In genomic region chr9:64701651-64702050, GRCm38 (mm10) we compare ENCODE assay signal across 11 mouse cellular contexts. TPM values are rescaled to one million over a fixed set of nuclear protein-coding genes. Genes with fewer than 3 reads are reported as not detected.
DNase-seq lines count a peak whose midpoint lies in the region; ATAC-seq and TF ChIP-seq lines count a peak whose summit lies in the region.
"Had no signal": no experiment of that assay in that cellular context is flagged by ENCODE, and none has a peak within 500 bp of the region (broad histone marks: within the 10 kb centered on the region; RNA-seq: fewer than 3 reads in every experiment).

No protein-coding gene starts in this region.

- 59% methylated on average over 1 of the region's 1 CpGs for WGBS in heart, embryonic 12.5 days
- WGBS in heart, postnatal 0 days, result 26% methylated on average over 1 of the region's 1 CpGs
- 56% methylated on average over 1 of the region's 1 CpGs for WGBS in stomach, postnatal 0 days

- H3K4me1 ChIP-seq in heart, embryonic 12.5 days (replicated peaks), result peaks cover 29% of the 10 kb centered on the region
- H3K4me1 ChIP-seq in heart, postnatal 0 days (ENCODE audit: control insufficient read depth, insufficient read depth), result peaks cover 12% of the 10 kb centered on the region; the same call in 1 of the 2 replicates
- peaks cover 2% of the 10 kb centered on the region; the same call in 1 of the 2 replicates for H3K4me1 ChIP-seq in stomach, postnatal 0 days (replicated peaks; ENCODE audit: control insufficient read depth, insufficient read depth)
- H3K4me1 ChIP-seq: hindbrain, embryonic 10.5 days had no signal

- peak overlapping the region; percentile 31; the same call in 1 of the 2 replicates for H3K27ac ChIP-seq in heart, embryonic 12.5 days (ENCODE audit: poor library complexity, severe bottlenecking)
- H3K27ac ChIP-seq in heart, postnatal 0 days (ENCODE audit: low read depth), result peak overlapping the region; percentile 35; the same call in 1 of the 2 replicates
- H3K27ac ChIP-seq in stomach, postnatal 0 days (replicated peaks), result peak overlapping the region; percentile 49; the same call in 1 of the 2 replicates
- H3K27ac ChIP-seq: hindbrain, embryonic 10.5 days had no signal

- no peak for TF ChIP-seq EP300 in heart, postnatal 0 days (IDR thresholded peaks at IDR 0.05; ENCODE audit: low read depth)
- no peak for TF ChIP-seq EP300 in stomach, postnatal 0 days (optimal IDR thresholded peaks at IDR 0.05)

- no peaks in the 10 kb centered on the region for H3K27me3 ChIP-seq in heart, embryonic 12.5 days (replicated peaks)
- H3K27me3 ChIP-seq in heart, postnatal 0 days (ENCODE audit: control insufficient read depth, insufficient read depth, low read length), result no peaks in the 10 kb centered on the region
- no peaks in the 10 kb centered on the region for H3K27me3 ChIP-seq in stomach, postnatal 0 days (ENCODE audit: control insufficient read depth, insufficient read depth, low read length)

- no peak overlapping the region for H3K4me3 ChIP-seq in heart, embryonic 12.5 days
- H3K4me3 ChIP-seq in heart, postnatal 0 days (ENCODE audit: low read depth, low read length), result no peak overlapping the region
- H3K4me3 ChIP-seq in stomach, postnatal 0 days (ENCODE audit: low read depth, low read length), result no peak overlapping the region
- H3K4me3 ChIP-seq: hindbrain, embryonic 10.5 days had no signal

- no peak overlapping the region for H3K4me2 ChIP-seq in heart, embryonic 12.5 days
- H3K4me2 ChIP-seq in heart, postnatal 0 days (ENCODE audit: low read depth, low read length), result no peak overlapping the region
- H3K4me2 ChIP-seq in stomach, postnatal 0 days (replicated peaks; ENCODE audit: low read depth), result no peak overlapping the region

- no peak for DNase-seq in heart, adult 8-10 months (ENCODE audit: low spot score)
- peak; percentile 42 to 43 for DNase-seq in right cerebral cortex, adult 2 months (ENCODE audit: low spot score in 2 of 2)
- no peak for DNase-seq in right cerebral cortex, postnatal 14 days
- DNase-seq in heart, postnatal 0 days (ENCODE audit: low spot score), result peak; percentile 74
- no peak for DNase-seq in stomach, postnatal 0 days (ENCODE audit: low spot score)
- no peak for DNase-seq in thymus, adult 18-20 months
- DNase-seq in ovary, postnatal 14 days (ENCODE audit: low spot score), result no peak
- DNase-seq: forebrain, postnatal 0 days; kidney, postnatal 4 days had no signal

- no peak overlapping the region for H3K9ac ChIP-seq in heart, embryonic 12.5 days
- no peak overlapping the region for H3K9ac ChIP-seq in heart, postnatal 0 days (replicated peaks; ENCODE audit: low read depth, low read length)
- no peak overlapping the region for H3K9ac ChIP-seq in stomach, postnatal 0 days (ENCODE audit: low read length)
- H3K9ac ChIP-seq: forebrain, postnatal 0 days had no signal

- no peak for TF ChIP-seq CTCF in heart, postnatal 0 days (IDR thresholded peaks at IDR 0.05; ENCODE audit: low read depth)
- no peak for TF ChIP-seq CTCF in stomach, postnatal 0 days (IDR thresholded peaks at IDR 0.05; ENCODE audit: low read depth)

- no peaks in the 10 kb centered on the region for H3K9me3 ChIP-seq in heart, embryonic 12.5 days (replicated peaks)
- no peaks in the 10 kb centered on the region for H3K9me3 ChIP-seq in heart, postnatal 0 days (replicated peaks; ENCODE audit: control insufficient read depth, low read length)
- no peaks in the 10 kb centered on the region for H3K9me3 ChIP-seq in stomach, postnatal 0 days (ENCODE audit: control insufficient read depth, low read length)
- H3K9me3 ChIP-seq: hindbrain, embryonic 10.5 days had no signal

- ATAC-seq in heart, embryonic 12.5 days (ENCODE audit: insufficient number of reproducible peaks, low FRiP score), result no peak
- peak; percentile 70 for ATAC-seq in heart, postnatal 0 days (ENCODE audit: insufficient read depth, low read depth)
- ATAC-seq in stomach, postnatal 0 days (ENCODE audit: low FRiP score, low TSS enrichment), result no peak
- ATAC-seq: forebrain, postnatal 0 days had no signal

- peaks cover 39% of the 10 kb centered on the region for H3K36me3 ChIP-seq in heart, embryonic 12.5 days
- peaks cover 50% of the 10 kb centered on the region for H3K36me3 ChIP-seq in heart, postnatal 0 days (replicated peaks; ENCODE audit: control insufficient read depth, insufficient read depth, low read length)
- H3K36me3 ChIP-seq in stomach, postnatal 0 days (ENCODE audit: control insufficient read depth, insufficient read depth, low read length), result peaks cover 3% of the 10 kb centered on the region; the same call in 1 of the 2 replicates

RNA-seq across cellular contexts. Expression of gene Rab11a, which starts 35.9 kb away (rescaled TPM):
- polyA plus RNA-seq in heart, embryonic 12.5 days (2016; fragmentation: Nextera tagmentation; extraction: Ambion mirVana), result 325 and 346 TPM in 2 replicates
- 100 to 1,000 TPM; 150 to 183 (median 162) TPM for total RNA-seq in heart, adult 8-10 months (2022)
- 101 and 180 TPM in 2 replicates for total RNA-seq in heart, postnatal 0 days (2014; rRNA removed; ENCODE audit: low replicate concordance)
- 424 and 438 TPM in 2 replicates for polyA plus RNA-seq in heart, postnatal 0 days (2015; fragmentation: Nextera tagmentation; extraction: Ambion mirVana)
- 1,191 and 1,262 TPM in 2 replicates for polyA plus RNA-seq in stomach, postnatal 0 days (2015; fragmentation: Nextera tagmentation; extraction: Ambion mirVana)

Comparison
In these comparisons a context has a peak if more than half of its experiments do, and no peak if none do; other contexts are left out.
1. DNase-seq: peak in right cerebral cortex, adult 2 months (2 of 2) and heart, postnatal 0 days (single experiment); none in heart, adult 8-10 months (single experiment), right cerebral cortex, postnatal 14 days (single experiment), stomach, postnatal 0 days (single experiment), thymus, adult 18-20 months (0 of 2) and ovary, postnatal 14 days (single experiment).
2. Peak in every context shown above with its lines, with median percentiles within 50 percentile points of each other: H3K27ac ChIP-seq.